Mouse (Mus musculus): ENCODE data around the gene Atp6v0a2. TPM values are rescaled to one million over a fixed set of nuclear protein-coding genes. Genes with fewer than 3 reads are reported as not detected.
"Not testable (repeated sequence)": the region's sequence is repeated elsewhere in the genome, so short reads cannot be mapped to it uniquely, and the experiment has no call there.

Gene Atp6v0a2
- polyA plus RNA-seq, 1 experiment from 2014 or later: 38.5 TPM

GRCm38 (mm10) chr5:124618711-124619110, 9.7 kb upstream of the Atp6v0a2 start:
- peaks cover 58% of the 10 kb centered on the region for H3K36me3 ChIP-seq

GRCm38 (mm10) chr5:124621362-124621761, 7.0 kb upstream of the Atp6v0a2 start:
- ATAC-seq (ENCODE audit: low read depth): no peak
- Histone ChIP-seq H3K4me2 (no peak overlapping the region), H3K4me3 (no peak overlapping the region), H3K27me3 (no peaks in the 10 kb centered on the region), H3K9me3 (no peaks in the 10 kb centered on the region), H3K27ac (replicated peaks) (no peak overlapping the region), H3K4me1 (replicated peaks) (no peaks in the 10 kb centered on the region), H3K9ac (no peak overlapping the region), H3K36me3 (peaks cover 56% of the 10 kb centered on the region)
- 68% methylated on average over 13 of the region's 13 CpGs for WGBS

More at GRCm38 (mm10) chr5:124618711-124619110, 9.7 kb upstream of the Atp6v0a2 start:
- WGBS: 87% methylated on average over 10 of the region's 10 CpGs
- Histone ChIP-seq H3K9me3 (no peaks in the 10 kb centered on the region), H3K27ac (replicated peaks) (no peak overlapping the region), H3K9ac (no peak overlapping the region), H3K4me1 (replicated peaks) (no peaks in the 10 kb centered on the region), H3K27me3 (no peaks in the 10 kb centered on the region), H3K4me2 (no peak overlapping the region), H3K4me3 (no peak overlapping the region)
- ATAC-seq (ENCODE audit: low read depth): no peak

- Histone ChIP-seq H3K27ac (replicated peaks) (no peak overlapping the region), H3K4me1 (replicated peaks) (peaks cover 1% of the 10 kb centered on the region), H3K4me2 (no peak overlapping the region), H3K27me3 (no peaks in the 10 kb centered on the region), H3K9ac (no peak overlapping the region), H3K9me3 (no peaks in the 10 kb centered on the region), H3K4me3 (no peak overlapping the region), H3K36me3 (peaks cover 49% of the 10 kb centered on the region)
- ATAC-seq (ENCODE audit: low read depth): no peak
- WGBS: 87% methylated on average over 15 of the region's 15 CpGs
Observed at GRCm38 (mm10) chr5:124622890-124623289, 5.5 kb upstream of the Atp6v0a2 start.

- peaks cover 40% of the 10 kb centered on the region for H3K36me3 ChIP-seq
- no peak overlapping the region for H3K9ac ChIP-seq
- WGBS: 88% methylated on average over 9 of the region's 9 CpGs
- H3K4me2 ChIP-seq: no peak overlapping the region
- no peak for ATAC-seq (ENCODE audit: low read depth)
- H3K4me3 ChIP-seq: no peak overlapping the region
- H3K4me1 ChIP-seq (replicated peaks): peaks cover 7% of the 10 kb centered on the region
- H3K9me3 ChIP-seq: no peaks in the 10 kb centered on the region
- no peaks in the 10 kb centered on the region for H3K27me3 ChIP-seq
- no peak overlapping the region for H3K27ac ChIP-seq (replicated peaks)
Observed at GRCm38 (mm10) chr5:124624291-124624690, 4.1 kb upstream of the Atp6v0a2 start.

GRCm38 (mm10) chr5:124629641-124630040, 1.3 kb downstream of the Atp6v0a2 start:
- Histone ChIP-seq H3K9me3 (no peaks in the 10 kb centered on the region), H3K27ac (replicated peaks) (peak overlapping the region; percentile 74; the same call in 1 of the 2 replicates), H3K4me2 (peak overlapping the region; percentile 96), H3K36me3 (peaks cover 31% of the 10 kb centered on the region), H3K27me3 (no peaks in the 10 kb centered on the region), H3K4me1 (replicated peaks) (peaks cover 22% of the 10 kb centered on the region), H3K9ac (peak overlapping the region; percentile 97), H3K4me3 (peak overlapping the region; percentile 98)
- ATAC-seq (ENCODE audit: low read depth): no peak
- 26% methylated on average over 11 of the region's 11 CpGs for WGBS

GRCm38 (mm10) chr5:124631685-124632084, 3.3 kb downstream of the Atp6v0a2 start:
- Histone ChIP-seq H3K27me3 (no peaks in the 10 kb centered on the region), H3K36me3 (peaks cover 41% of the 10 kb centered on the region), H3K4me1 (replicated peaks) (peaks cover 22% of the 10 kb centered on the region), H3K9me3 (no peaks in the 10 kb centered on the region), H3K4me2 (no peak overlapping the region), H3K4me3 (no peak overlapping the region), H3K27ac (replicated peaks) (no peak overlapping the region), H3K9ac (no peak overlapping the region)
- ATAC-seq (ENCODE audit: low read depth): no peak
- WGBS: 97% methylated on average over 11 of the region's 11 CpGs

GRCm38 (mm10) chr5:124632461-124632860, 4.1 kb downstream of the Atp6v0a2 start:
- H3K9me3 ChIP-seq: no peaks in the 10 kb centered on the region
- no peak overlapping the region for H3K27ac ChIP-seq (replicated peaks)
- no peaks in the 10 kb centered on the region for H3K27me3 ChIP-seq
- H3K36me3 ChIP-seq: peaks cover 47% of the 10 kb centered on the region
- H3K4me2 ChIP-seq: no peak overlapping the region
- WGBS: 81% methylated on average over 5 of the region's 5 CpGs
- H3K4me3 ChIP-seq: no peak overlapping the region
- no peak for ATAC-seq (ENCODE audit: low read depth)
- H3K4me1 ChIP-seq (replicated peaks): peaks cover 22% of the 10 kb centered on the region
- no peak overlapping the region for H3K9ac ChIP-seq

- H3K4me2 ChIP-seq: no peak overlapping the region
- H3K9me3 ChIP-seq: no peaks in the 10 kb centered on the region
- no peak overlapping the region for H3K4me3 ChIP-seq
- H3K27me3 ChIP-seq: no peaks in the 10 kb centered on the region
- no peak overlapping the region for H3K27ac ChIP-seq (replicated peaks)
- peaks cover 15% of the 10 kb centered on the region for H3K4me1 ChIP-seq (replicated peaks)
- no peak for ATAC-seq (ENCODE audit: low read depth)
- H3K36me3 ChIP-seq: peaks cover 56% of the 10 kb centered on the region
- no peak overlapping the region for H3K9ac ChIP-seq
- WGBS: 88% methylated on average over 2 of the region's 2 CpGs
Observed at GRCm38 (mm10) chr5:124633425-124633824, 5.0 kb downstream of the Atp6v0a2 start.

GRCm38 (mm10) chr5:124635068-124635467, 6.7 kb downstream of the Atp6v0a2 start:
- H3K9ac ChIP-seq; H3K27ac ChIP-seq (replicated peaks); H3K4me1 ChIP-seq (replicated peaks); H3K9me3 ChIP-seq; H3K27me3 ChIP-seq; ATAC-seq (ENCODE audit: low read depth); H3K4me2 ChIP-seq; H3K4me3 ChIP-seq: not testable (repeated sequence)
- 79% methylated on average over 4 of the region's 4 CpGs for WGBS
- peaks cover 72% of the 10 kb centered on the region for H3K36me3 ChIP-seq

- no peaks in the 10 kb centered on the region for H3K9me3 ChIP-seq
- 97% methylated on average over 3 of the region's 3 CpGs for WGBS
- no peak for ATAC-seq (ENCODE audit: low read depth)
- H3K4me2 ChIP-seq: no peak overlapping the region
- H3K27ac ChIP-seq (replicated peaks): no peak overlapping the region
- no peak overlapping the region for H3K4me3 ChIP-seq
- H3K27me3 ChIP-seq: no peaks in the 10 kb centered on the region
- no peak overlapping the region for H3K9ac ChIP-seq
- no peaks in the 10 kb centered on the region for H3K4me1 ChIP-seq (replicated peaks)
- peaks cover 78% of the 10 kb centered on the region for H3K36me3 ChIP-seq
Observed at GRCm38 (mm10) chr5:124636139-124636538, 7.8 kb downstream of the Atp6v0a2 start.

- no peaks in the 10 kb centered on the region for H3K27me3 ChIP-seq
- peaks cover 83% of the 10 kb centered on the region for H3K36me3 ChIP-seq
- ATAC-seq (ENCODE audit: low read depth): no peak
- no peaks in the 10 kb centered on the region for H3K4me1 ChIP-seq (replicated peaks)
- H3K4me2 ChIP-seq: no peak overlapping the region
- H3K9me3 ChIP-seq: no peaks in the 10 kb centered on the region
- 100% methylated on average over 4 of the region's 4 CpGs for WGBS
- H3K4me3 ChIP-seq: no peak overlapping the region
- no peak overlapping the region for H3K9ac ChIP-seq
- H3K27ac ChIP-seq (replicated peaks): no peak overlapping the region
Observed at GRCm38 (mm10) chr5:124636694-124637093, 8.3 kb downstream of the Atp6v0a2 start.

- H3K4me3 ChIP-seq: no peak overlapping the region
- no peaks in the 10 kb centered on the region for H3K27me3 ChIP-seq
- H3K36me3 ChIP-seq: peaks cover 89% of the 10 kb centered on the region
- no peaks in the 10 kb centered on the region for H3K4me1 ChIP-seq (replicated peaks)
- 80% methylated on average over 11 of the region's 11 CpGs for WGBS
- no peak overlapping the region for H3K9ac ChIP-seq
- H3K9me3 ChIP-seq: no peaks in the 10 kb centered on the region
- ATAC-seq (ENCODE audit: low read depth): no peak
- H3K4me2 ChIP-seq: no peak overlapping the region
- no peak overlapping the region for H3K27ac ChIP-seq (replicated peaks)
Observed at GRCm38 (mm10) chr5:124637300-124637699, 8.9 kb downstream of the Atp6v0a2 start.

- Histone ChIP-seq H3K27me3 (no peaks in the 10 kb centered on the region), H3K4me3 (no peak overlapping the region), H3K9ac (no peak overlapping the region), H3K4me1 (replicated peaks) (no peaks in the 10 kb centered on the region), H3K4me2 (no peak overlapping the region), H3K9me3 (no peaks in the 10 kb centered on the region), H3K36me3 (peaks cover 95% of the 10 kb centered on the region), H3K27ac (replicated peaks) (no peak overlapping the region)
- 94% methylated on average over 13 of the region's 13 CpGs for WGBS
- no peak for ATAC-seq (ENCODE audit: low read depth)
Observed at GRCm38 (mm10) chr5:124637836-124638235, 9.5 kb downstream of the Atp6v0a2 start.

Data from neural tube, embryonic 13.5 days (tissue).